Mouse (Mus musculus) urinary bladder, postnatal 14 days (tissue): ENCODE data around the gene Glod4.

ENCODE experiments used
- DNase-seq: peaks from one replicate; pipeline ENCODE4 v3.0.0; 2021; ENCODE audit warnings: low spot score

Gene Glod4

GRCm38 (mm10) chr11:76083941-76084367 lies 159.6 kb downstream of the Glod4 start:
- DNase-seq = no peak

DNA sequence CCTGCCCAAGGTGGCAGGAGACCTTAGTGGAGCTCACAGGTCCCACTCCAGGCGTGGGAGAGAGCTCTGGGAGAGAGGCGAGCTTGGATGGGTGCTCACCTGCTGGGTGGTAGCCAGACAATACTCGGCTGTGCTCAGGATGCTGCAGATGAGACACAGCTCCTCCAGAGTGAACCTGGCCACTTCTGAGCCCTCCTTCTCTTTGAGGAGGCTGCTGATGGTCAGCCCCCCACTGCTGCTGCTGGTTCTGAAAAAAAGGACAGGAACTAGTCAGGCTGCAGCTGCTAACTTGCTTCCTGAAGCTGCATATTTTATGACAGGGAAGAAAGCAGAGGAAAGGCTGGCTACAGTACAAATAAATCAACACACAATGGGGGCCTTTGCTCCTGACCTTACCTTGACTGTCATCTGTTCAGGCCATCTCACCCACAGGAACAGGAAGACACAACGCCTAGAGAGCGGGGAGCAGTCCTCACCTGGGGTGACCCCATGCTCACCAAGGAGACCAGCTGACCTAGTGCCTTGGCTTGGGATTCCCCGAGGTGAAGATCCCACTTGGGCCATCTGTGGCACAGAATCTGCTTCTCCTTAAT lies 162.4 kb downstream of the Glod4 start:
- no peak for DNase-seq

- DNase-seq = no peak
Measured at GRCm38 (mm10) chr11:76080293-76080692, 163.2 kb downstream of the Glod4 start.

GRCm38 (mm10) chr11:76077341-76077740 lies 166.2 kb downstream of the Glod4 start:
- DNase-seq = no peak

DNA sequence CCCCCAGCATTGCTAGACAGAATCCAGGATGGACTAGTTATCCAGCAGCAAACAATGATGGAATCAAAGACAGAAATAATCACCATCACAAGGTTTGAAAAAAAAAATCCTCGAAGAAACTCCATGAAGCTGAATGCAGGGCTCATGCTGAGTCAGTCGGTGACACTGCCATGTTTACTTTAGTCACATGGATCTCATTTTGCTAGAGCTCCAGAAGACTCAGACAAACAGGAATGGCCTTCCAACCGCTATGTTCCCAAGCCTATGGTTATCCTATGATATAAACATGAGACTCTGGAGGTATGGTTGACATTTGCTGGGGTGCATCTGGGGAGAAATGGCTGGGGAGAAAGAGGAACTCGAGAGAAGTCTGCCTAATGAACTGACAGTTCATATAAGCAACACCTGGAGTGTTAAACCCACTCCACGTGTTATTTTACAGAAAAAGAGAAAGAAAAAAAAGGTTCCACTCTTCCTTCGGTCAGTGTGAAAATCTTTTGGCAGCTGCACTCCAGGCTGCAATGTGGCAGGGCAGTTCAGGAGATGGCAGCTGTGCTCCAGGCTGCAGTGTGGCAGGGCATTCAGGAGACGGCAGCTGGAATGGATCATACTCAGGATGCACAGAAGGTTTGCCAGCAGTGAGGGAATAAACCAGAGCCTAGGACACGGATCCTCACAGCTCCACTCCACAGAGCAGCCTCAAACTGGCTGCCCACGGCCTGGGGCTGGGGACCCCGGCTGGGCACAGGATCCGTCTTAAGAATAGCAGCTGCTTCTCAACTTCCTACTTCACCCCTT lies 169.0 kb downstream of the Glod4 start:
- no peak for DNase-seq
